Mouse (Mus musculus) heart, embryonic 11.5 days (tissue): Measurements from ENCODE around the gene Prr3. TPM values are rescaled to one million over a fixed set of nuclear protein-coding genes. Genes with fewer than 3 reads are reported as not detected.
A peak's percentile ranks its signal among the peaks of the same experiment; 100 is the strongest.

Source experiments
- ATAC-seq: fragments of 200-750 bp; cut with Nextera tagmentation; replicated peaks from 2 replicates; pipeline ENCODE4 v1.8.0; 2017; ENCODE audit warnings: moderate library complexity; ENCODE audit not compliant: insufficient number of reproducible peaks, low FRiP score, low TSS enrichment
- H3K27ac ChIP-seq: fragments of 300-500 bp; sonication (generic); 2 replicates; pipeline ENCODE4 v1.5.1; 2014; ENCODE audit warnings: mild to moderate bottlenecking, low read depth, low read length
- H3K27me3 ChIP-seq: fragments of 300-500 bp; sonication (generic); 2 replicates; pipeline ENCODE4 v1.6.1; 2014; ENCODE audit warnings: mild to moderate bottlenecking, low read length, mixed read lengths; ENCODE audit not compliant: control insufficient read depth, insufficient read depth
- H3K36me3 ChIP-seq: fragments of 300-500 bp; sonication (generic); 2 replicates; pipeline ENCODE4 v1.6.1; 2014; ENCODE audit warnings: mild to moderate bottlenecking, low read length, moderate library complexity, mixed read lengths; ENCODE audit not compliant: control insufficient read depth, insufficient read depth
- H3K4me1 ChIP-seq: fragments of 300-500 bp; sonication (generic); 2 replicates; pipeline ENCODE4 v1.6.1; 2014; ENCODE audit warnings: low read length; ENCODE audit not compliant: control insufficient read depth, insufficient read depth
- H3K4me2 ChIP-seq: fragments of 300-500 bp; sonication (generic); 2 replicates; pipeline ENCODE4 v1.6.1; 2014; ENCODE audit warnings: mild to moderate bottlenecking, moderate library complexity
- H3K4me3 ChIP-seq: fragments of 300-500 bp; sonication (generic); 2 replicates; pipeline ENCODE4 v1.5.1; 2014; ENCODE audit warnings: low read depth, low read length
- H3K9ac ChIP-seq: fragments of 300-500 bp; sonication (generic); 2 replicates; pipeline ENCODE4 v1.6.1; 2014; ENCODE audit warnings: mild to moderate bottlenecking, low read depth, low read length, moderate library complexity
- H3K9me3 ChIP-seq: fragments of 300-500 bp; sonication (generic); replicated peaks from 2 replicates; pipeline ENCODE4 v1.6.1; 2016; ENCODE audit warnings: low read length; ENCODE audit not compliant: control insufficient read depth
- WGBS: fragments of 180-500 bp; shearing (Covaris S2); extraction: QIAGEN DNeasy Blood & Tissue Kit; methylation state at CpG from one replicate; pipeline ENCODE4 v1.1.7; 2014; ENCODE audit not compliant: insufficient replicate concordance; 5-methylcytosine and 5-hydroxymethylcytosine counted together
- polyA plus RNA-seq: library from polyadenylated mRNA; unstranded; fragments of >200 nt; fragmentation: Nextera tagmentation; extraction: Ambion mirVana; gene quantifications from 2 replicates; pipeline ENCODE4 v1.2.1, GENCODE M21; 2014

The Prr3 gene
- polyA plus RNA-seq, 1 experiment from 2014 or later, result 17.4 TPM

DNA sequence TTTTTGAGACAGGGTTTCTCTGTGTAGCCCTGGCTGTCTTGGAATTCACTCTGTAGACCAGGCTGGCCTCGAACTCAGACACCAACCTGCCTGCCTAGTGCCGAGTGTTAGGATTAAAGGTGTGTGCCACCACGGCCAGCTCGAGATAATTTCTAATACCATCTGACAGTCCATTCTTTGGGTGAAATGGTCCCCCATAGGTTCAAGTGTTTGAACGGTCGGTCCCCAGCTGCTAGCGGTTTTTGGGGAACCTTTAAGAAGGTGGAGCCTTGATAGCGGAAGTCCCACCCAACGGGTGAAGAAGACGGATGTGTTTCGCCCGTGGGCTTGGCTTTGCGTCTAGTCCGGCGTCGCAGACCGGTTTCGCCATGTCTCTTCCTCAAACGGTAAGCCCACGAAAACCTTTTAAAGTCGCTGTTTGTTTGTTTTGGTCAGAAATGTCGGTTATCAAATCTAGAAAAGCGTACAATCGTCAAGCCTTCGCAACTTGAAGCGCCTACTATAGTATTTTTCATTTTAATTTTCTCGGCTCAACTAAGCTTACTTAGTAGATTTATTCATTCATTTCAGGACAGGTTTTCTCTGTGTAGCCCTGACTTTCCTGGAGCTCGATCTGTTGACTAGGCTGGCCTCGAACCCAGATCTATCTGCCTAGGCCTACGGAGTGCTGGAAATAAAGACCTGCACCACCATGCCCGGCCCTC is 14.3 kb upstream of the Prr3 start:
- 3% methylated on average over 31 of the region's 31 CpGs for WGBS
- peak overlapping the region; percentile 22; the same call in 1 of the 2 replicates for H3K27ac ChIP-seq

DNA sequence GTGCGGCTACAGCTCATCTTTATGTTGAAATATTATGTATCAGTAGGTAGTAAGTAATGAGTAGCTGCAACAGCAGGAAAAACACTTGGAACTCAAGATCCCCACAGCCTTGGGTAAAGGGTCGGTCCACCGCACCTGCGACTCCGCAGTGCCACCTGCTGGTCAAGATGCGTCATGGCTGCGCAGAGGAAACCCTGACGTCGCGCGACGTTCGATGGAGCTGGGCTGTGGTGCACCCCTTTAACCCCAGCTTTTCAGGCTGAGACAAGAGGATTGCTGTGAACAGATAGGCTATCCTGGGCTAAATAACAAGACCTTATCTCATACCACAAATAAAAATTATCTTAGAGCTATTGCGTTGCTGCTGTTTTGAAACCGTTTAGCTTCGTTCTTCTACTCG is 13.6 kb upstream of the Prr3 start:
- ATAC-seq, result peak; percentile 56
- Histone ChIP-seq H3K27me3 (no peaks in the 10 kb centered on the region), H3K4me2 (peak overlapping the region; percentile 75), H3K27ac (no peak overlapping the region), H3K9me3 (no peaks in the 10 kb centered on the region), H3K4me1 (peaks cover 3% of the 10 kb centered on the region; the same call in 1 of the 2 replicates), H3K36me3 (0 out of 2 replicates have a peak, but pooled peaks cover 2% of the 10 kb centered on the region), H3K4me3 (peak overlapping the region; percentile 68), H3K9ac (no peak overlapping the region)
- 7% methylated on average over 17 of the region's 17 CpGs for WGBS

More for the DNA sequence above, 14.3 kb upstream of the Prr3 start:
- no peaks in the 10 kb centered on the region for H3K9me3 ChIP-seq
- peak overlapping the region; percentile 73 for H3K9ac ChIP-seq
- H3K27me3 ChIP-seq, result no peaks in the 10 kb centered on the region
- H3K4me1 ChIP-seq, result peaks cover 3% of the 10 kb centered on the region; the same call in 1 of the 2 replicates
- peak overlapping the region; percentile 68 for H3K4me3 ChIP-seq
- peak overlapping the region; percentile 75 for H3K4me2 ChIP-seq
- H3K36me3 ChIP-seq, result no peaks in the 10 kb centered on the region
- peak; percentile 59; the same call in 1 of the 2 replicates for ATAC-seq

DNA sequence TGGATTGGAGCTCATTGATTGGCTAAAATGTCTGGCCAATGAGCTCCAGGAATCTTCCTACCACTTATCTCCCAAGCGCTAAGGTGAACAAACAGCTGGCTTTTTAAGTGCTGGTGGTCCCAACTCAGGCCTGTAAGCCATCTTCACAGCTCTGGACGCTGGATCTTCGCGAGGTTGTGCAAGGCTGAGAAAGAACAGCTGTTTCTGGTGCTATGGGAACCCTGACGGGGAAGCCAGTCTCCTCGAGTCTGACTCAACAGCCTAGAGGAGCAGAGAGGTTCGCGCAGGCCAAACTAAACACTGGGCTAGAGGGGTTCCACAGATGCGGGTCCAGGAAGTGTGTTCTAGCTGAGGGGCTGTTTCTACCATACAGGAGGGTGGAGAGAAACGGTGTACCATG is 11.7 kb upstream of the Prr3 start:
- Histone ChIP-seq H3K4me2 (no peak overlapping the region), H3K4me1 (peaks cover 3% of the 10 kb centered on the region; the same call in 1 of the 2 replicates)
- 34% methylated on average over 10 of the region's 10 CpGs for WGBS

DNA sequence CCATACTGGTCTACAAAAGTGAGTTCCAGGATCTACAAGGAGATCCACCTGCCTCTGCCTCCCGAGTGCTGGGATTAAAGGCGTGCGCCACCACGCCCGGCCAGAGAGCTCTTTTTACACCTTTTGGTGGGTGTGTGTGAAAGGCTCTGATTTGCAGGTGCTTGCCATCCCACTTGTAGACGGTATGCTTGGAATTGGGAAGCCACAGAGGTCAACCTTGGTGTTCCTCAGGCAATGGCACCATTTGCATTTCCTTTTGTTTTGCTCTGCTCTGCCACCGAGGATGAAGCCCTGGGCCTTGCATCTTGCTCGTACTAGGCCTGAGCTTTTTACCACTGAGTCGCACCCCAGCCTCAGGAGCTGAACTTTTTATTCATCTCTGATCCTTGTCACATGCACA is 1.7 kb upstream of the Prr3 start:
- 85% methylated on average over 9 of the region's 9 CpGs for WGBS
- Histone ChIP-seq H3K36me3 (peaks cover 9% of the 10 kb centered on the region; the same call in 1 of the 2 replicates), H3K4me1 (peaks cover 13% of the 10 kb centered on the region), H3K9ac (no peak overlapping the region), H3K4me3 (no peak overlapping the region), H3K27me3 (no peaks in the 10 kb centered on the region), H3K27ac (no peak overlapping the region), H3K4me2 (no peak overlapping the region), H3K9me3 (no peaks in the 10 kb centered on the region)
- ATAC-seq, result no peak

More for the DNA sequence above, 11.7 kb upstream of the Prr3 start:
- Histone ChIP-seq H3K9me3 (no peaks in the 10 kb centered on the region), H3K27ac (no peak overlapping the region), H3K9ac (peak overlapping the region; percentile 6; the same call in 1 of the 2 replicates), H3K27me3 (no peaks in the 10 kb centered on the region), H3K4me3 (no peak overlapping the region), H3K36me3 (0 out of 2 replicates have a peak, but pooled peaks cover 12% of the 10 kb centered on the region)
- ATAC-seq, result no peak

DNA sequence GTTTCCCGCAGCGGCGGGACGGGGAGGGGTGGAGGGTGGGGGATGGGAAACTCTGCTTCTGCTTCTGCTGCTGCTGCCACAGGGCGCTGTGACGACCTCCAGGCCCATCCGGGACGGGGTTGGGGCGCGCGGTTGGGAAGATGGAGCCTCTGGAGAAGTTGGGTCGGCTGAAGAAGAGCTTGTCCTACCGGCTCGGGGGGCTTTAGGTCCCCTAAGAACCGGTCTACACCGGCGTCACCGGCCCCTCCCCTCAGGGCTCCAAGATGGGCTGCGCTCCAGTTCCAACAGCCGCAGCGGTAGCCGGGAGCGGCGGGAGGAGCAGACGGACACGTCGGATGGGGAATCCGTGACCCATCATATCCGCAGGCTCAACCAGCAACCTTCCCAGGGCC is 323 bp upstream of the Prr3 start:
- under 1% methylated on average over 29 of the region's 29 CpGs for WGBS
- Histone ChIP-seq H3K4me1 (peaks cover 13% of the 10 kb centered on the region), H3K27me3 (no peaks in the 10 kb centered on the region), H3K4me3 (peak overlapping the region; percentile 90), H3K9me3 (no peaks in the 10 kb centered on the region), H3K4me2 (peak overlapping the region; percentile 94), H3K27ac (peak overlapping the region; percentile 96), H3K9ac (peak overlapping the region; percentile 89), H3K36me3 (peaks cover 9% of the 10 kb centered on the region; the same call in 1 of the 2 replicates)
- peak; percentile 14 for ATAC-seq

DNA sequence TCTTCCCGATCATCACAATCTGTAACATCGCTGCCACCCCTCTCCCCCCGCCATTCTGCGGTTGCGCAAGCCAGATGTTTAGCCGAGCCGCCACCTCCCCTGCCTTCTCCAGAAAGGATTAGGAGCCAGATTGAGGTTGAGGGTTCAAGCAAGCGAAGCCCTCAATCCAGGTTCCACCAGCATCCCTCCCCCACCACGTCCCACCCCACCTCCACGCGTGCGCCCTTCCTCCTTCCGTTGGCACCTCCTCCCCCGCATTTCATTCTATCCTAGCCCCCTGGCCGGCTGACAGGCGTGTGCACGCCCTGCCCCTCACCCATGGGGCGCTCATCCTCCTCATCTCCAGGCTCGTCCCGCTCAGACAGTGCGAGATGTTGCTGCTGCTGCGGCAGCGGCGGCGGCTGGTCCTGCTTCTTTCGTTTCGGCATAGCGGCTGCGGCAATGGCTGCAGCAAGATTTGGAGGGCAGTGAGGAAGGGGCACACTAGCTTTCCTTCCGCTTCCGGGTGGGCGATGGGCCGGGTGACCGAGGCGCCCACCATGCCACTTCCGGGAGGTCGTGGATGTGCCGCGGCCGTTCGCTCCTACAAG is 1.1 kb downstream of the Prr3 start:
- Histone ChIP-seq H3K4me2 (peak overlapping the region; percentile 94), H3K4me1 (peaks cover 13% of the 10 kb centered on the region), H3K36me3 (peaks cover 11% of the 10 kb centered on the region; the same call in 1 of the 2 replicates), H3K4me3 (peak overlapping the region; percentile 90), H3K27ac (peak overlapping the region; percentile 96), H3K27me3 (no peaks in the 10 kb centered on the region), H3K9ac (peak overlapping the region; percentile 89), H3K9me3 (no peaks in the 10 kb centered on the region)
- WGBS, result under 1% methylated on average over 41 of the region's 41 CpGs
- peak; percentile 62 for ATAC-seq

DNA sequence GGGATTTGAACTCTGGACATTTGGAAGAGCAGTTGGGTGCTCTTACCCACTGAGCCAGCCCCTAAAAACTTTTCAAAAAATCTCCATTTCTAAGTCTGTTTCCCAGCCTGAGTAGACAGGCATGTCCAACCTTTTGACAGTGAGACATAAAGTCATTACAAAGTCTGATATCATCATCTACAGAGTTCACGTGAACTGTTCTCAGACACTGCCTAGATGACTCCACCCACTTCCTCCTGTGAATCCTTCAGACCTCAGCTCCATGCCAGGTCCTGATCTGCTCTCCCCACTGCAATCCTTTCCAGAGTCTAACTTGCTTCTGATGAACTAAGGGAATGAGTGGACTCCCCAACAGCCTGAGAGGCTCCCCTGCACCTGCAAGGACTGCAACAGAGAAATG is 7.9 kb downstream of the Prr3 start:
- no peak for ATAC-seq
- H3K36me3 ChIP-seq, result peaks cover 9% of the 10 kb centered on the region
- WGBS, result 52% methylated on average over 1 of the region's 1 CpGs

DNA sequence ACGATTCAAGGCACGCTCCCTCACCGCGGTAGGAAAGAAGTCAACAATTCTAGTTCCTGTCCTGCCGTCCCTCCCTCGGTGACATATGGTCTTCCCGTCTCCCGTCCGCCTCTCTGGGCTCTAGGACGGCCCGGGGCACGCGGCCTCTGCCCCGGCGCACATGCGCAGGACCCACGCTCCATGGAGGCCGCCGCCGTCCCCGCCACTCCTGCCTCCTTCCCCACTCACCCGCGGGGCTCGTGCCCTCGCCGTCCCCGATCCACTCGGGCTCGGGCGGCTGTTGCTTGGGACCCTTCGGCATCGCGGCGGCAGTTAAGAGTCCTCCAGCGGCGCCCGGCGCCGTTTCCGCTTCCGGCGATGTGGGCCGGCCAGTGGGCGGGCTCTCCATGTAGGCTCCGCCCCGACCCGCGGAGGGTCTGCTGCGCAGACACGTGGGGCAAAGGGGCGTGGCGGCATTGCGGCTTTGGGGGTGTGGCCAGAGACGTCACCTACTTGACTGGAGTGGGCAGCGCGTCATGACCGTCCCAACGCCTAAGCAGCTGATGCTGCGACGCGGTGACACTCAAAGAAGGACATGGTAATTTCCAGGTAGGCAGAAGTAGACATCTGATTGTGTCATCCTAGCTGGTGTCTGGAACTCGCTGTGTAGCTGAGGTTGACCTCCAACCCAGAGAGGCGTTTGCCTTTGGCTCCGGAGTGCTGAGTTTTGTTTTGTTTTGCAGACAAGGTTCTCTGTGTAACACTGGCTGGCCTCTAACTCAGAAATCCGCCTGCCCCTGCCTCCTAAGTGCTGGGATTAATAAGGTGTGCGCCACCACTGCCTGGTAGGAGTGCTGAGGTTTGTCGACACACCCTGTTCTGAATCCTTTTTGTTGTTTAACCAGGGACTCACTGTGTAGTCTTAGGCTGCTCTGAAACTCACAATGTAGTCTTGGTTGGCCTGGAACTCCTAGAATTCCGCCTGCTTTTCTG is 10.3 kb downstream of the Prr3 start, which contains the start of gene Abcf1:
Gene Abcf1, minus strand, starts transcription at position 344 of the 972 bp plus-strand sequence.
- no peaks in the 10 kb centered on the region for H3K9me3 ChIP-seq

More for the DNA sequence above, 7.9 kb downstream of the Prr3 start:
- Histone ChIP-seq H3K4me3 (no peak overlapping the region), H3K4me1 (peaks cover 9% of the 10 kb centered on the region), H3K4me2 (no peak overlapping the region), H3K27me3 (no peaks in the 10 kb centered on the region), H3K9me3 (no peaks in the 10 kb centered on the region), H3K9ac (no peak overlapping the region), H3K27ac (no peak overlapping the region)

More for the DNA sequence above, 10.3 kb downstream of the Prr3 start, which contains the start of gene Abcf1:
- Histone ChIP-seq H3K9ac (peak within 1 kb of the TSS; percentile 91), H3K27me3 (no peaks in the 10 kb centered on the region), H3K4me3 (peak within 1 kb of the TSS; percentile 92), H3K36me3 (peaks cover 8% of the 10 kb centered on the region), H3K4me1 (peaks cover 9% of the 10 kb centered on the region), H3K27ac (peak within 1 kb of the TSS; percentile 77), H3K4me2 (peak within 1 kb of the TSS; percentile 74)
- peak; percentile 98 for ATAC-seq
- WGBS, result under 1% methylated on average over 68 of the region's 68 CpGs
